Mouse (Mus musculus) embryo, embryonic 10.5 days (tissue): ENCODE results near the gene Mrln.

ENCODE experiments used
- DNase-seq: peaks from one replicate; pipeline ENCODE4 v3.0.0-alpha.2; 2015; ENCODE audit warnings: low spot score

Mrln gene

GRCm38 (mm10) chr10:70255601-70256210 is 51.2 kb downstream of the Mrln start:
- no peak for DNase-seq

- no peak for DNase-seq
Observed at GRCm38 (mm10) chr10:70257029-70257428, 52.6 kb downstream of the Mrln start.

- DNase-seq: no peak
Observed at GRCm38 (mm10) chr10:70260904-70261303, 56.4 kb downstream of the Mrln start.

- no peak for DNase-seq
Observed at GRCm38 (mm10) chr10:70262051-70262450, 57.6 kb downstream of the Mrln start.

- DNase-seq: no peak
Observed at GRCm38 (mm10) chr10:70263681-70264189, 59.3 kb downstream of the Mrln start.

GRCm38 (mm10) chr10:70264337-70265036 is 60.0 kb downstream of the Mrln start:
- no peak for DNase-seq

GRCm38 (mm10) chr10:70266501-70266900 is 62.0 kb downstream of the Mrln start:
- no peak for DNase-seq

GRCm38 (mm10) chr10:70268581-70269446 is 64.3 kb downstream of the Mrln start:
- no peak for DNase-seq
